Mouse (Mus musculus) midbrain, embryonic 16.5 days (tissue): ENCODE measurements around the gene Ufl1. TPM values are rescaled to one million over a fixed set of nuclear protein-coding genes. Genes with fewer than 3 reads are reported as not detected.

ENCODE experiments used
- ATAC-seq: fragments of 200-750 bp; cut with Nextera tagmentation; 2 replicates; pipeline ENCODE4 v1.8.0; 2017; ENCODE audit warnings: moderate TSS enrichment
- H3K27ac ChIP-seq: fragments of 300-500 bp; sonication (generic); 2 replicates; pipeline ENCODE4 v1.5.1; 2014; ENCODE audit warnings: mild to moderate bottlenecking, low read length, mixed read lengths
- H3K27me3 ChIP-seq: fragments of 300-500 bp; sonication (generic); 2 replicates; pipeline ENCODE4 v1.6.1; 2014; ENCODE audit warnings: low read depth, low read length, mixed read lengths; ENCODE audit not compliant: control insufficient read depth, insufficient read depth
- H3K36me3 ChIP-seq: fragments of 300-500 bp; sonication (generic); 2 replicates; pipeline ENCODE4 v1.6.1; 2014; ENCODE audit warnings: mild to moderate bottlenecking, low read length, moderate library complexity, mixed read lengths; ENCODE audit not compliant: control insufficient read depth, insufficient read depth
- H3K4me1 ChIP-seq: fragments of 300-500 bp; sonication (generic); 2 replicates; pipeline ENCODE4 v1.6.1; 2014; ENCODE audit warnings: mild to moderate bottlenecking, low read length, mixed read lengths; ENCODE audit not compliant: control insufficient read depth, insufficient read depth
- H3K4me2 ChIP-seq: fragments of 300-500 bp; sonication (generic); 2 replicates; pipeline ENCODE4 v1.6.1; 2014; ENCODE audit warnings: mild to moderate bottlenecking, low read length, mixed read lengths
- H3K4me3 ChIP-seq: fragments of 300-500 bp; sonication (generic); 2 replicates; pipeline ENCODE4 v1.5.1; 2014; ENCODE audit warnings: low read depth, mild to moderate bottlenecking, low read length, moderate library complexity, mixed read lengths
- H3K9ac ChIP-seq: fragments of 300-500 bp; sonication (generic); 2 replicates; pipeline ENCODE4 v1.6.1; 2014; ENCODE audit warnings: low read depth, low read length, mixed read lengths
- H3K9me3 ChIP-seq: fragments of 300-500 bp; sonication (generic); replicated peaks from 2 replicates; pipeline ENCODE4 v1.6.1; 2014; ENCODE audit warnings: mild to moderate bottlenecking, low read length, mixed read lengths; ENCODE audit not compliant: control insufficient read depth, poor library complexity, severe bottlenecking
- WGBS: fragments of 180-500 bp; shearing (Covaris S2); extraction: QIAGEN DNeasy Blood & Tissue Kit; methylation state at CpG from one replicate; pipeline ENCODE4 v1.1.7; 2014; 5-methylcytosine and 5-hydroxymethylcytosine counted together
- polyA plus RNA-seq: library from polyadenylated mRNA; unstranded; fragments of >200 nt; fragmentation: Nextera tagmentation; extraction: Ambion mirVana; gene quantifications from 2 replicates; pipeline ENCODE4 v1.2.1, GENCODE M21; 2015

The Ufl1 gene
- polyA plus RNA-seq, 1 experiment from 2014 or later: 36.9 TPM

- H3K27me3 ChIP-seq: no peaks in the 10 kb centered on the region
- H3K9ac ChIP-seq: no peak overlapping the region
- ATAC-seq: peak; percentile 58; the same call in 1 of the 2 replicates
- no peak overlapping the region for H3K4me2 ChIP-seq
- 29% methylated on average over 4 of the region's 4 CpGs for WGBS
- no peaks in the 10 kb centered on the region for H3K4me1 ChIP-seq
- H3K36me3 ChIP-seq: no peaks in the 10 kb centered on the region
- no peaks in the 10 kb centered on the region for H3K9me3 ChIP-seq
- H3K27ac ChIP-seq: no peak overlapping the region
- H3K4me3 ChIP-seq: no peak overlapping the region
These were observed 75.5 kb downstream of the Ufl1 start for GRCm38 (mm10) chr4:25206166-25206565.

Other genes starting within 250 kb of the Ufl1 start
- not detected in 2 replicates for gene Fhl5, start 38.9 kb downstream of the Ufl1 start, polyA plus RNA-seq